In the genomic region with DNA sequence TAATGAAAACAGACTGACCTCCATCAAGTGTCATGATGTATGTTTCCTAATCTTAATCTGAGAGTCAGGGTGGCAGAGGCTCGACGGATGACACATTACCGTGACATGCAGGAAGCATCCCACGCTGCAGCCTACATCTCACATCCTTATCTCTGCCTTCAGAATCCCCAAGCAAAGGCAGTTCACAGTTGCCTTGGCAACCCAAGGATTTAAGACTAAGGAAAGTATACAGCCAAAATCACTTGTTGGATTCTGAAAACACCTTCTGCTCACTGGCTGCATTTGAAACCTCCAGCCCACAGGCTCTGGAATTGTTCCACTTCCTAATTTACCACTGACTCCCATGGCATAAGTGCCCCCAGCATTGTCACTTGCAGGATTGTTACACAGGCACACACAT, we compare ENCODE assay signal across 12 mouse cellular contexts. TPM values are rescaled to one million over a fixed set of nuclear protein-coding genes. Genes with fewer than 3 reads are reported as not detected.
DNase-seq lines count a peak whose midpoint lies in the region; ATAC-seq lines count a peak whose summit lies in the region.
"Had no signal": no experiment of that assay in that cellular context is flagged by ENCODE, and none has a peak within 500 bp of the region (broad histone marks: within the 10 kb centered on the region; RNA-seq: fewer than 3 reads in every experiment).

No protein-coding gene starts in this region.

- no peak overlapping the region for H3K4me3 ChIP-seq in heart, embryonic 11.5 days (ENCODE audit: low read depth, low read length)
- H3K4me3 ChIP-seq in limb, embryonic 10.5 days, result no peak overlapping the region
- H3K4me3 ChIP-seq: midbrain, embryonic 15.5 days had no signal

- no peak overlapping the region for H3K9ac ChIP-seq in heart, embryonic 11.5 days (ENCODE audit: low read depth, low read length)
- H3K9ac ChIP-seq: lung, embryonic 14.5 days; midbrain, embryonic 15.5 days had no signal

- no peak for ATAC-seq in heart, embryonic 11.5 days (replicated peaks; ENCODE audit: insufficient number of reproducible peaks, low FRiP score, low TSS enrichment)
- peak; percentile 92 for ATAC-seq in frontal cortex, adult (ENCODE audit: low TSS enrichment)
- ATAC-seq: midbrain, embryonic 15.5 days; Patski had no signal

- H3K27ac ChIP-seq in heart, embryonic 11.5 days (ENCODE audit: low read depth, low read length), result no peak overlapping the region
- H3K27ac ChIP-seq in limb, embryonic 10.5 days, result no peak overlapping the region
- H3K27ac ChIP-seq: midbrain, embryonic 15.5 days had no signal

- H3K36me3 ChIP-seq in heart, embryonic 11.5 days (ENCODE audit: control insufficient read depth, insufficient read depth, low read length), result no peaks in the 10 kb centered on the region; the same call in 1 of the 2 replicates
- peaks cover 27% of the 10 kb centered on the region for H3K36me3 ChIP-seq in limb, embryonic 10.5 days

- intact Hi-C loops in left cerebral cortex, postnatal 14 days (cut with DNase I), result no loop called here

- no peaks in the 10 kb centered on the region for H3K27me3 ChIP-seq in heart, embryonic 11.5 days (ENCODE audit: control insufficient read depth, insufficient read depth, low read length)
- no peaks in the 10 kb centered on the region for H3K27me3 ChIP-seq in limb, embryonic 10.5 days (ENCODE audit: low read depth, poor library complexity, severe bottlenecking)
- H3K27me3 ChIP-seq: midbrain, embryonic 15.5 days; Patski had no signal

- peak overlapping the region; percentile 27; the same call in 1 of the 2 replicates for H3K4me2 ChIP-seq in heart, embryonic 11.5 days
- H3K4me2 ChIP-seq: lung, embryonic 14.5 days; midbrain, embryonic 15.5 days had no signal

- 16% methylated on average over 4 of the region's 4 CpGs for WGBS in heart, embryonic 11.5 days (ENCODE audit: insufficient replicate concordance)
- WGBS in limb, embryonic 10.5 days, result 79% methylated on average over 4 of the region's 4 CpGs

- DNase-seq in heart, adult 11 months, result no peak
- peak; percentile 65 to 84 for DNase-seq in left cerebral cortex, postnatal 14 days (ENCODE audit: low spot score in 2 of 2)
- peak; percentile 72 to 89 for DNase-seq in right cerebral cortex, postnatal 10 days (ENCODE audit: low spot score in 2 of 2)
- no peak for DNase-seq in limb, embryonic 10.5 days (ENCODE audit: low spot score)
- no peak for DNase-seq in kidney, adult 18-20 months
- no peak for DNase-seq in T-cell, adult 2 months (ENCODE audit: low spot score)
- DNase-seq: kidney, adult 9 months; lung, embryonic 14.5 days had no signal

- no peaks in the 10 kb centered on the region for H3K9me3 ChIP-seq in heart, embryonic 11.5 days (replicated peaks; ENCODE audit: control insufficient read depth, low read length)
- H3K9me3 ChIP-seq in limb, embryonic 10.5 days (replicated peaks), result no peaks in the 10 kb centered on the region
- H3K9me3 ChIP-seq: midbrain, embryonic 15.5 days had no signal

- peaks cover 57% of the 10 kb centered on the region for H3K4me1 ChIP-seq in heart, embryonic 11.5 days (ENCODE audit: control insufficient read depth, insufficient read depth, low read length)
- no peaks in the 10 kb centered on the region for H3K4me1 ChIP-seq in limb, embryonic 10.5 days
- H3K4me1 ChIP-seq: midbrain, embryonic 15.5 days had no signal

RNA-seq across cellular contexts. Expression of a gene that starts 38.8 kb away (rescaled TPM):
- 10.3 and 10.5 TPM in 2 replicates for polyA plus RNA-seq in heart, embryonic 11.5 days (2014; fragmentation: Nextera tagmentation; extraction: Ambion mirVana)
- total RNA-seq in left cerebral cortex, postnatal 14 days (2021), result 10 to 100 TPM; 14.3 to 16.9 TPM
- 17.5 and 17.7 TPM in 2 replicates for polyA plus RNA-seq in limb, embryonic 10.5 days (2016; fragmentation: Nextera tagmentation; extraction: Ambion mirVana)

RNA-seq across cellular contexts. Expression of a gene that starts 40.5 kb away (rescaled TPM):
- 11.2 and 13.8 TPM in 2 replicates for polyA plus RNA-seq in heart, embryonic 11.5 days (2014; fragmentation: Nextera tagmentation; extraction: Ambion mirVana)
- total RNA-seq in left cerebral cortex, postnatal 14 days (2021), result 10 to 100 TPM; 31.3 to 35.1 TPM
- 26.1 and 30.6 TPM in 2 replicates for polyA plus RNA-seq in limb, embryonic 10.5 days (2016; fragmentation: Nextera tagmentation; extraction: Ambion mirVana)

RNA-seq across cellular contexts. Expression of a gene that starts 55.2 kb away (rescaled TPM):
- polyA plus RNA-seq in heart, embryonic 11.5 days (2014; fragmentation: Nextera tagmentation; extraction: Ambion mirVana), result 36.3 and 47.5 TPM in 2 replicates
- 10 to 100 TPM; 36.4 to 42.5 TPM for total RNA-seq in left cerebral cortex, postnatal 14 days (2021)
- polyA plus RNA-seq in limb, embryonic 10.5 days (2016; fragmentation: Nextera tagmentation; extraction: Ambion mirVana), result 79.7 and 80.9 TPM in 2 replicates

RNA-seq across cellular contexts. Expression of a gene that starts 55.7 kb away (rescaled TPM):
- polyA plus RNA-seq in heart, embryonic 11.5 days (2014; fragmentation: Nextera tagmentation; extraction: Ambion mirVana), result 21.7 and 27.3 TPM in 2 replicates
- total RNA-seq in left cerebral cortex, postnatal 14 days (2021), result 10 to 100 TPM; 62.1 to 63.3 TPM
- 43.8 and 54.0 TPM in 2 replicates for polyA plus RNA-seq in limb, embryonic 10.5 days (2016; fragmentation: Nextera tagmentation; extraction: Ambion mirVana)

Comparison
In these comparisons a context has a peak if more than half of its experiments do, and no peak if none do; other contexts are left out.
1. DNase-seq: peak in left cerebral cortex, postnatal 14 days (2 of 2) and right cerebral cortex, postnatal 10 days (2 of 2); none in heart, adult 11 months (single experiment), limb, embryonic 10.5 days (single experiment), kidney, adult 18-20 months (single experiment) and T-cell, adult 2 months (single experiment).